Mouse (Mus musculus) embryonic facial prominence, embryonic 11.5 days (tissue): ENCODE results near the gene Dnajb12. TPM values are rescaled to one million over a fixed set of nuclear protein-coding genes. Genes with fewer than 3 reads are reported as not detected.

Source experiments
- ATAC-seq: fragments of 200-750 bp; cut with Nextera tagmentation; replicated peaks from 2 replicates; pipeline ENCODE4 v1.8.0; 2017; ENCODE audit warnings: low read depth; ENCODE audit not compliant: insufficient number of reproducible peaks, low FRiP score, low TSS enrichment
- DNase-seq: peaks from one replicate; pipeline ENCODE4 v3.0.0-alpha.2; 2015; ENCODE audit warnings: low spot score
- H3K27ac ChIP-seq: fragments of 300-500 bp; sonication (generic); replicated peaks from 2 replicates; pipeline ENCODE4 v1.5.1; 2014; ENCODE audit warnings: mild to moderate bottlenecking, low read depth, low read length, control low read depth
- H3K27me3 ChIP-seq: fragments of 300-500 bp; sonication (generic); 2 replicates; pipeline ENCODE4 v1.6.1; 2014; ENCODE audit warnings: mild to moderate bottlenecking, low read length, moderate library complexity, mixed read lengths; ENCODE audit not compliant: control insufficient read depth, insufficient read depth
- H3K36me3 ChIP-seq: fragments of 300-500 bp; sonication (generic); replicated peaks from 2 replicates; pipeline ENCODE4 v1.6.1; 2014; ENCODE audit warnings: low read depth, mild to moderate bottlenecking, low read length, moderate library complexity, mixed read lengths; ENCODE audit not compliant: control insufficient read depth, insufficient read depth
- H3K4me1 ChIP-seq: fragments of 300-500 bp; sonication (generic); 2 replicates; pipeline ENCODE4 v1.6.1; 2014; ENCODE audit warnings: low read length, mixed read lengths; ENCODE audit not compliant: control insufficient read depth, insufficient read depth
- H3K4me2 ChIP-seq: fragments of 300-500 bp; sonication (generic); 2 replicates; pipeline ENCODE4 v1.6.1; 2014; ENCODE audit warnings: low read depth, mild to moderate bottlenecking, control low read depth, low read length, moderate library complexity
- H3K4me3 ChIP-seq: fragments of 300-500 bp; sonication (generic); 2 replicates; pipeline ENCODE4 v1.5.1; 2014; ENCODE audit warnings: low read depth, low read length, control low read depth
- H3K9ac ChIP-seq: fragments of 300-500 bp; sonication (generic); replicated peaks from 2 replicates; pipeline ENCODE4 v1.6.1; 2014; ENCODE audit warnings: mild to moderate bottlenecking, control low read depth, low read length
- H3K9me3 ChIP-seq: fragments of 300-500 bp; sonication (generic); replicated peaks from 2 replicates; pipeline ENCODE4 v1.6.1; 2016; ENCODE audit warnings: mild to moderate bottlenecking, low read length, inconsistent platforms, mixed read lengths; ENCODE audit not compliant: control insufficient read depth
- WGBS: fragments of 180-500 bp; shearing (Covaris S2); extraction: QIAGEN DNeasy Blood & Tissue Kit; methylation state at CpG from one replicate; pipeline ENCODE4 v1.1.7; 2014; 5-methylcytosine and 5-hydroxymethylcytosine counted together
- polyA plus RNA-seq: library from polyadenylated mRNA; unstranded; fragments of >200 nt; fragmentation: Nextera tagmentation; extraction: Ambion mirVana; gene quantifications from 2 replicates; pipeline ENCODE4 v1.2.1, GENCODE M21; 2014

Gene Dnajb12
- polyA plus RNA-seq, 1 experiment from 2014 or later: 19.4 TPM

DNA sequence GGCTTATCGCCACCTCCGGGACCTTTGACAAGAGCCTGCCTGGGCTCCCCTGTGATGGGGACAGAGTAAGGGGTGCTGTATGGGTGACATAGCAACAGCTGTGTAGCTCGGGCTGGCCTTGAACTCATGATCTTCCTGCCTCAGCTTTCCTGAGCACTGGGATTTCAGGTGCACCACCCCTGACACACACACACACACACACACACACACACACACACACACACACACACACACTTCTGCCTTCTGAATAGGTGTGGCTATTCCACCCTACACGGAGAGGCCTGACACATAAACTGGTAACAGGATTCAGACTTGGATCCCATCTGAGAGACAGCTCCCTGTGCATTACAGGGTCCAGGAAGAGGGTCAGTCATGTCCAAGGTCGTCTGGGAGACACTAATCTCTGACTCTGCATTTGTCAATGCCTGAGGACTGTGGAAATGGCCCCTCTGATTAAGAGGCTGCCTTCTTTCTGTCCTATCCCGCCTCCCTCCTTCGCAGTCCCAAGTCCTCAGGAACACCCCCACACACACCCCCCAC is 29.5 kb downstream of the Dnajb12 start:
- no peak overlapping the region for H3K4me3 ChIP-seq
- no peaks in the 10 kb centered on the region for H3K9me3 ChIP-seq
- no peak overlapping the region for H3K9ac ChIP-seq
- no peak overlapping the region for H3K27ac ChIP-seq
- DNase-seq: no peak
- H3K27me3 ChIP-seq: no peaks in the 10 kb centered on the region
- WGBS: 54% methylated on average over 7 of the region's 7 CpGs
- peaks cover 22% of the 10 kb centered on the region for H3K4me1 ChIP-seq
- no peak for ATAC-seq
- no peaks in the 10 kb centered on the region for H3K36me3 ChIP-seq
- H3K4me2 ChIP-seq: no peak overlapping the region

DNA sequence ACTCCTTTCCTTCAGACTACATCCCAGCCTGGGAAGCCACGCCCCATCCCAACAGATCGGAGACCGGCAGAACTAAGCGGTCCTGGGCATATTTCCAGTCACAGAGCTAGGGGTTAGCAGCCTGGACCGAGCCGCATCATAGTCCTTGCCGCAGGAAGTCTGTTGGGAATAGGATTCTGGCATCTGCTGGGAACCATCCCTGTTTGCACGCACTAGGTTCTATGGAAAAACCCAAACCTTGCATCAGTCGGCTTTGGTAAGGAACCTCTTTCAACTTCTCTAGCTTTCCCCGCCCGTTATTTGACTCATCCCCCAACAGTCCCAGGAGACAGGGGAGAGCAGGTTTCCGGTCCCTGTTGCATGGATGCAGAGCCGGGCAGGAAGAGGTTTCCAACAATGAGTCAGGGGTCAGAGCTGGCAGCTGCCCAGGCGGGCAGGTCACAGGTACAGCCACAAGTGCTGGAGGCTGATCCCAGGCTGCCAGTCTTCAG is 30.0 kb downstream of the Dnajb12 start:
- H3K4me1 ChIP-seq: peaks cover 22% of the 10 kb centered on the region
- H3K27me3 ChIP-seq: no peaks in the 10 kb centered on the region
- no peak overlapping the region for H3K9ac ChIP-seq
- no peaks in the 10 kb centered on the region for H3K36me3 ChIP-seq
- H3K9me3 ChIP-seq: no peaks in the 10 kb centered on the region
- ATAC-seq: no peak
- H3K27ac ChIP-seq: no peak overlapping the region
- H3K4me3 ChIP-seq: no peak overlapping the region
- WGBS: 7% methylated on average over 14 of the region's 14 CpGs
- peak overlapping the region; percentile 21 for H3K4me2 ChIP-seq
- peak; percentile 61 for DNase-seq

DNA sequence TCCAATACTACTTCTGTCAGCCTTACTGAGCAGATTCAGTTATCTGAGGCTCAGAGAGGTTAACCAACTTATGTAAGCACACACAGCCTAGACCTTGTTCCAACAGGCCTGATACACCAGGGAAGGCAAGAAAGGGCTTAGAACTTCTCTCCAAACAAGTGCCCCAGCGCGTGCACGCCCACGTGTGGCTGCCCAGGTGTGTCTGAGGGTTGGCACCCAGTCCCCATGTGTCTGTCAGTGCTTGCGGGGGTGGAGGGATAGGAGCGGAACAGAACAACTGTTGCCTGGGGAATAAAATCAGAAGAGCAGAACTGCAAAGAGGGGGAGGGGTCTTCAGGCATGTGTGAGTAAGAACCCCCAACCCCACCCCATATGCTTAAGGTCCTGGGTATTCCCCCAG is 31.7 kb downstream of the Dnajb12 start:
- DNase-seq (no peak), ATAC-seq (no peak)
- no peaks in the 10 kb centered on the region for H3K36me3 ChIP-seq
- peak overlapping the region; percentile 39; the same call in 1 of the 2 replicates for H3K4me2 ChIP-seq
- no peaks in the 10 kb centered on the region for H3K9me3 ChIP-seq
- 19% methylated on average over 6 of the region's 6 CpGs for WGBS
- H3K9ac ChIP-seq: no peak overlapping the region; the same call in 1 of the 2 replicates
- peaks cover 22% of the 10 kb centered on the region for H3K4me1 ChIP-seq
- H3K27me3 ChIP-seq: no peaks in the 10 kb centered on the region
- no peak overlapping the region for H3K4me3 ChIP-seq
- H3K27ac ChIP-seq: no peak overlapping the region

- Histone ChIP-seq H3K27ac (no peak overlapping the region), H3K4me1 (peaks cover 22% of the 10 kb centered on the region), H3K9me3 (no peaks in the 10 kb centered on the region), H3K4me2 (peak overlapping the region; percentile 39), H3K4me3 (no peak overlapping the region), H3K27me3 (no peaks in the 10 kb centered on the region), H3K9ac (peak overlapping the region; percentile 46), H3K36me3 (no peaks in the 10 kb centered on the region)
- 0 out of 2 replicates have a peak, but pooled peaks have one; percentile 17 for ATAC-seq
- WGBS: 3% methylated on average over 25 of the region's 25 CpGs
- DNase-seq: peak; percentile 56
These were observed 32.3 kb downstream of the Dnajb12 start for GRCm38 (mm10) chr10:59911561-59912198.

GRCm38 (mm10) chr10:59915196-59915962 is 36.0 kb downstream of the Dnajb12 start:
- Histone ChIP-seq H3K36me3 (no peaks in the 10 kb centered on the region), H3K27ac (no peak overlapping the region), H3K9me3 (no peaks in the 10 kb centered on the region), H3K9ac (no peak overlapping the region), H3K4me3 (no peak overlapping the region), H3K4me1 (peaks cover 7% of the 10 kb centered on the region), H3K27me3 (no peaks in the 10 kb centered on the region), H3K4me2 (no peak overlapping the region)
- no peak for DNase-seq
- no peak for ATAC-seq
- WGBS: 83% methylated on average over 8 of the region's 8 CpGs

DNA sequence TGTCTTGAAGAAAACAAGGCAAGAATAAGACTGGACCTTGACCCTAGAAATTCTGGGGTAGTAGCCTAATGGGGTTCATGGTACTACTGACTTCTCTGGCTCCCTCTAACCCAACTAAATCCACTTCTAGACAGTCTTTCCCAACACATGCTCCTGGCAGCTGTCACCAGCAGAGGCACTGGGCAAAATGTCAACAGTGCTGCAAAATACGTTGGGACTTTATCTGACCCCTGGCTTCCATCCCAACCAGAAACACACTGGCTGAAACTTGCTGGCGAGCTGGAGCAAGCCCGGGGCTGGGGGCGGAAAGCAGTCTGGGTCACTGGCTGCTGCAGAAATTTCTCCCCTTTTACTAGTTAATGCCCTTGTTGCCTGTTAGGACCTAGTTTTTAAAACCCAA is 36.8 kb downstream of the Dnajb12 start:
- peaks cover 6% of the 10 kb centered on the region for H3K4me1 ChIP-seq
- H3K9ac ChIP-seq: peak overlapping the region; percentile 4; the same call in 1 of the 2 replicates
- H3K9me3 ChIP-seq: no peaks in the 10 kb centered on the region
- H3K36me3 ChIP-seq: no peaks in the 10 kb centered on the region
- H3K4me3 ChIP-seq: no peak overlapping the region
- DNase-seq (no peak), ATAC-seq (no peak)
- H3K27me3 ChIP-seq: no peaks in the 10 kb centered on the region
- peak overlapping the region; percentile 5; the same call in 1 of the 2 replicates for H3K27ac ChIP-seq
- H3K4me2 ChIP-seq: peak overlapping the region; percentile 29
- WGBS: 7% methylated on average over 4 of the region's 4 CpGs

- Histone ChIP-seq H3K4me1 (peaks cover 2% of the 10 kb centered on the region), H3K4me3 (no peak overlapping the region), H3K9ac (peak overlapping the region; percentile 4; the same call in 1 of the 2 replicates), H3K27ac (peak overlapping the region; percentile 5; the same call in 1 of the 2 replicates), H3K9me3 (no peaks in the 10 kb centered on the region), H3K27me3 (no peaks in the 10 kb centered on the region), H3K4me2 (peak overlapping the region; percentile 29), H3K36me3 (no peaks in the 10 kb centered on the region)
- ATAC-seq (peak; percentile 79), DNase-seq (peak; percentile 87)
- 1% methylated on average over 10 of the region's 10 CpGs for whole genome bisulfite sequencing
These were observed 37.3 kb downstream of the Dnajb12 start for GRCm38 (mm10) chr10:59916649-59917048.

DNA sequence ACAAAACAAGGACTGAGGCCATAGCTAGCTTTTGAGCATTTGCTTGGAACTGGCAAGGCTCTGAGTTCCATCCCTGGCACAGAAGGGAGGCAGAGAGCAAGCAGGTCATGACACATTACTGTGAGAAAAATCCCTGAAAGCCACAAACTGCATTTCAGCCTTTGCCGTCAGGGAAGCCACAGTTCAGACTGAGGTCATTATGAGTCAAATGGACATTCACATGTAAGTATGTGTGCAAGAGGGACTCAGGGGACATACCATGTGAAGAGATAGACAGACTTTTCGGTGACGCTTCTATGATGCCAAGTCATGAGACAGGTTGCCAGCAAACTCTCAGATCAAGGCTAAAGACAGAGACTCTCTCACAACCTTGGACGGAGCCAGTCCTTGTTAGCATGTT is 38.8 kb downstream of the Dnajb12 start:
- H3K4me1 ChIP-seq: peaks cover 2% of the 10 kb centered on the region
- H3K9ac ChIP-seq: no peak overlapping the region
- H3K4me3 ChIP-seq: no peak overlapping the region
- DNase-seq (no peak), ATAC-seq (no peak)
- no peaks in the 10 kb centered on the region for H3K9me3 ChIP-seq
- no peaks in the 10 kb centered on the region for H3K36me3 ChIP-seq
- WGBS: 87% methylated on average over 4 of the region's 4 CpGs
- no peak overlapping the region for H3K4me2 ChIP-seq
- no peak overlapping the region for H3K27ac ChIP-seq
- no peaks in the 10 kb centered on the region for H3K27me3 ChIP-seq
